Comparison of ENCODE assay signal across 17 mouse cellular contexts in genomic region chr1:166122114-166122513, GRCm38 (mm10). TPM values are rescaled to one million over a fixed set of nuclear protein-coding genes. Genes with fewer than 3 reads are reported as not detected.
"Had no signal": no experiment of that assay in that cellular context is flagged by ENCODE, and none has a peak within 500 bp of the region (broad histone marks: within the 10 kb centered on the region; RNA-seq: fewer than 3 reads in every experiment).

No protein-coding gene starts in this region.

- H3K27ac ChIP-seq: limb, embryonic 12.5 days; liver, embryonic 13.5 days; macrophage; midbrain, embryonic 15.5 days; neural tube, embryonic 12.5 days had no signal

- H3K36me3 ChIP-seq: limb, embryonic 12.5 days; liver, embryonic 13.5 days; midbrain, embryonic 15.5 days; neural tube, embryonic 12.5 days had no signal

- ATAC-seq: liver, postnatal 0 days; midbrain, embryonic 15.5 days had no signal

- H3K4me3 ChIP-seq: limb, embryonic 12.5 days; liver, embryonic 13.5 days; megakaryocyte, embryonic 14.5 days; midbrain, embryonic 15.5 days; neural tube, embryonic 12.5 days had no signal

- H3K27me3 ChIP-seq: limb, embryonic 12.5 days; liver, embryonic 13.5 days; midbrain, embryonic 15.5 days; neural tube, embryonic 12.5 days had no signal

- H3K9me3 ChIP-seq: limb, embryonic 12.5 days; liver, embryonic 13.5 days; midbrain, embryonic 15.5 days; neural tube, embryonic 12.5 days had no signal

- H3K4me2 ChIP-seq: limb, embryonic 12.5 days; liver, embryonic 13.5 days; midbrain, embryonic 11.5 days; midbrain, embryonic 15.5 days; neural tube, embryonic 12.5 days had no signal

- DNase-seq: kidney, adult 8-10 months; kidney, postnatal 25 days; layer of hippocampus, postnatal 36 days; liver; liver, embryonic 13.5 days; liver, postnatal 0 days; thymus, postnatal 36 days had no signal

- H3K9ac ChIP-seq: limb, embryonic 12.5 days; liver, embryonic 13.5 days; liver, postnatal 0 days; midbrain, embryonic 15.5 days; neural tube, embryonic 12.5 days had no signal

- H3K4me1 ChIP-seq: midbrain, embryonic 15.5 days had no signal

RNA-seq across cellular contexts. Expression of gene Dusp27, which starts 5.6 kb away (rescaled TPM):
- total RNA-seq: layer of hippocampus, postnatal 36 days; monocyte, adult 5-6 weeks; neutrophil, adult 5-6 weeks had no signal

RNA-seq across cellular contexts. Expression of gene Gpa33, which starts 7.9 kb away (rescaled TPM):
- total RNA-seq: layer of hippocampus, postnatal 36 days; left cerebral cortex, adult 8-10 months; left cerebral cortex, postnatal 36 days; monocyte, adult 5-6 weeks; neutrophil, adult 5-6 weeks had no signal
- polyA plus RNA-seq: liver, embryonic 13.5 days; liver, postnatal 0 days; macrophage; midbrain, embryonic 15.5 days had no signal
